Mouse (Mus musculus) intestine, embryonic 16.5 days (tissue): ENCODE data around the gene Zyx. TPM values are rescaled to one million over a fixed set of nuclear protein-coding genes. Genes with fewer than 3 reads are reported as not detected.

Experiments
- ATAC-seq: fragments of 200-750 bp; cut with Nextera tagmentation; 2 replicates; pipeline ENCODE4 v1.8.0; 2017; ENCODE audit warnings: moderate TSS enrichment, moderate library complexity
- H3K27ac ChIP-seq: fragments of 300-500 bp; sonication (generic); 2 replicates; pipeline ENCODE4 v1.5.1; 2014; ENCODE audit warnings: mild to moderate bottlenecking, low read length
- H3K27me3 ChIP-seq: fragments of 300-500 bp; sonication (generic); replicated peaks from 2 replicates; pipeline ENCODE4 v1.6.1; 2014; ENCODE audit warnings: low read length, control low read depth, mixed read lengths; ENCODE audit not compliant: control insufficient read depth, insufficient read depth
- H3K36me3 ChIP-seq: fragments of 300-500 bp; sonication (generic); 2 replicates; pipeline ENCODE4 v1.6.1; 2014; ENCODE audit warnings: low read length, control low read depth; ENCODE audit not compliant: control insufficient read depth, insufficient read depth
- H3K4me1 ChIP-seq: fragments of 300-500 bp; sonication (generic); 2 replicates; pipeline ENCODE4 v1.6.1; 2014; ENCODE audit warnings: low read length, control low read depth, mixed read lengths; ENCODE audit not compliant: control insufficient read depth, insufficient read depth
- H3K4me2 ChIP-seq: fragments of 300-500 bp; sonication (generic); 2 replicates; pipeline ENCODE4 v1.6.1; 2014; ENCODE audit warnings: low read depth, low read length, control low read depth
- H3K4me3 ChIP-seq: fragments of 300-500 bp; sonication (generic); 2 replicates; pipeline ENCODE4 v1.5.1; 2014; ENCODE audit warnings: mild to moderate bottlenecking, low read length
- H3K9ac ChIP-seq: fragments of 300-500 bp; sonication (generic); 2 replicates; pipeline ENCODE4 v1.6.1; 2014; ENCODE audit warnings: low read depth, low read length
- H3K9me3 ChIP-seq: fragments of 300-500 bp; sonication (generic); 2 replicates; pipeline ENCODE4 v1.6.1; 2016; ENCODE audit warnings: low read length, control low read depth; ENCODE audit not compliant: control insufficient read depth
- WGBS: fragments of 180-500 bp; shearing (Covaris S2); extraction: QIAGEN DNeasy Blood & Tissue Kit; methylation state at CpG from one replicate; pipeline ENCODE4 v1.1.7; 2014; 5-methylcytosine and 5-hydroxymethylcytosine counted together
- polyA plus RNA-seq: library from polyadenylated mRNA; unstranded; fragments of >200 nt; fragmentation: Nextera tagmentation; extraction: Ambion mirVana; gene quantifications from 2 replicates; pipeline ENCODE4 v1.2.1, GENCODE M21; 2015

Gene Zyx
- polyA plus RNA-seq: 83.5 and 86.5 TPM in 2 replicates

- Histone ChIP-seq H3K4me3 (peak within 1 kb of the TSS; percentile 76), H3K4me1 (peaks cover 33% of the 10 kb centered on the region), H3K9me3 (no peaks in the 10 kb centered on the region), H3K27ac (peak within 1 kb of the TSS; percentile 97), H3K9ac (peak within 1 kb of the TSS; percentile 91), H3K27me3 (no peaks in the 10 kb centered on the region), H3K36me3 (peaks cover 2% of the 10 kb centered on the region), H3K4me2 (peak within 1 kb of the TSS; percentile 93)
- ATAC-seq: peak; percentile 94
- 0% methylated on average over 33 of the region's 36 CpGs for WGBS
Measured at GRCm38 (mm10) chr6:42349426-42350020, at the start of gene Zyx. Zyx (plus strand) TSS chr6:42349630.

GRCm38 (mm10) chr6:42309816-42310378 lies 39.5 kb upstream of the Zyx start:
- no peaks in the 10 kb centered on the region for H3K9me3 ChIP-seq
- no peak overlapping the region for H3K9ac ChIP-seq
- H3K4me1 ChIP-seq: no peaks in the 10 kb centered on the region
- H3K36me3 ChIP-seq: no peaks in the 10 kb centered on the region
- no peak overlapping the region for H3K27ac ChIP-seq
- 50% methylated on average over 8 of the region's 8 CpGs for WGBS
- H3K4me2 ChIP-seq: no peak overlapping the region
- no peak overlapping the region for H3K4me3 ChIP-seq
- ATAC-seq: peak; percentile 50
- no peaks in the 10 kb centered on the region for H3K27me3 ChIP-seq

GRCm38 (mm10) chr6:42310427-42311053 lies 38.9 kb upstream of the Zyx start:
- no peaks in the 10 kb centered on the region for H3K4me1 ChIP-seq
- no peak overlapping the region for H3K9ac ChIP-seq
- peak; percentile 61 for ATAC-seq
- H3K27ac ChIP-seq: no peak overlapping the region
- WGBS: 87% methylated on average over 2 of the region's 2 CpGs
- no peaks in the 10 kb centered on the region for H3K27me3 ChIP-seq
- no peak overlapping the region for H3K4me3 ChIP-seq
- no peak overlapping the region for H3K4me2 ChIP-seq
- no peaks in the 10 kb centered on the region for H3K36me3 ChIP-seq
- H3K9me3 ChIP-seq: no peaks in the 10 kb centered on the region

GRCm38 (mm10) chr6:42318293-42318692 lies 31.1 kb upstream of the Zyx start:
- H3K36me3 ChIP-seq: no peaks in the 10 kb centered on the region
- H3K4me3 ChIP-seq: no peak overlapping the region
- no peak overlapping the region for H3K9ac ChIP-seq
- ATAC-seq: no peak
- no peaks in the 10 kb centered on the region for H3K9me3 ChIP-seq
- H3K4me2 ChIP-seq: no peak overlapping the region
- peaks cover 1% of the 10 kb centered on the region for H3K27me3 ChIP-seq
- H3K27ac ChIP-seq: no peak overlapping the region
- 65% methylated on average over 4 of the region's 4 CpGs for WGBS
- H3K4me1 ChIP-seq: no peaks in the 10 kb centered on the region; the same call in 1 of the 2 replicates

- peak overlapping the region; percentile 61 for H3K4me3 ChIP-seq
- peaks cover 16% of the 10 kb centered on the region for H3K4me1 ChIP-seq
- H3K27ac ChIP-seq: no peak overlapping the region
- no peaks in the 10 kb centered on the region for H3K9me3 ChIP-seq
- H3K27me3 ChIP-seq: peaks cover 19% of the 10 kb centered on the region
- H3K36me3 ChIP-seq: no peaks in the 10 kb centered on the region
- WGBS: 1% methylated on average over 28 of the region's 28 CpGs
- H3K4me2 ChIP-seq: peak overlapping the region; percentile 96
- H3K9ac ChIP-seq: peak overlapping the region; percentile 22; the same call in 1 of the 2 replicates
- peak; percentile 67 for ATAC-seq
Measured at GRCm38 (mm10) chr6:42323371-42324066, 25.9 kb upstream of the Zyx start.

- under 1% methylated on average over 22 of the region's 32 CpGs for WGBS
- peak; percentile 60 for ATAC-seq
- Histone ChIP-seq H3K27me3 (peaks cover 19% of the 10 kb centered on the region), H3K9ac (peak overlapping the region; percentile 61), H3K9me3 (no peaks in the 10 kb centered on the region), H3K27ac (no peak overlapping the region), H3K36me3 (no peaks in the 10 kb centered on the region), H3K4me1 (peaks cover 16% of the 10 kb centered on the region), H3K4me2 (peak overlapping the region; percentile 96), H3K4me3 (peak overlapping the region; percentile 61)
Measured at GRCm38 (mm10) chr6:42324067-42324481, 25.4 kb upstream of the Zyx start.

- Histone ChIP-seq H3K27me3 (peaks cover 19% of the 10 kb centered on the region), H3K36me3 (no peaks in the 10 kb centered on the region), H3K4me1 (peaks cover 16% of the 10 kb centered on the region), H3K4me3 (peak within 1 kb of the TSS; percentile 61), H3K9ac (peak within 1 kb of the TSS; percentile 61), H3K9me3 (no peaks in the 10 kb centered on the region), H3K27ac (no peak within 1 kb of the TSS), H3K4me2 (peak within 1 kb of the TSS; percentile 96)
- under 1% methylated on average over 49 of the region's 68 CpGs for WGBS
- ATAC-seq: peak; percentile 55
Measured at GRCm38 (mm10) chr6:42324482-42325267, 24.8 kb upstream of the Zyx start, which contains the start of gene Fam131b. Fam131b (minus strand) TSS chr6:42324643.

- H3K27me3 ChIP-seq: peaks cover 19% of the 10 kb centered on the region
- H3K4me1 ChIP-seq: peaks cover 16% of the 10 kb centered on the region
- no peak overlapping the region for H3K27ac ChIP-seq
- no peaks in the 10 kb centered on the region for H3K9me3 ChIP-seq
- no peak for ATAC-seq
- WGBS: 6% methylated on average over 7 of the region's 7 CpGs
- H3K36me3 ChIP-seq: no peaks in the 10 kb centered on the region
- H3K4me3 ChIP-seq: peak overlapping the region; percentile 61
- H3K9ac ChIP-seq: no peak overlapping the region; the same call in 1 of the 2 replicates
- H3K4me2 ChIP-seq: peak overlapping the region; percentile 96
Measured at GRCm38 (mm10) chr6:42325268-42325609, 24.2 kb upstream of the Zyx start.
